Mouse (Mus musculus): ENCODE results near the gene Gpx4. TPM values are rescaled to one million over a fixed set of nuclear protein-coding genes. Genes with fewer than 3 reads are reported as not detected.
"Not testable (repeated sequence)": the region's sequence is repeated elsewhere in the genome, so short reads cannot be mapped to it uniquely, and the experiment has no call there.

The Gpx4 gene
- polyA plus RNA-seq, 1 experiment from 2014 or later, result 946 TPM

DNA sequence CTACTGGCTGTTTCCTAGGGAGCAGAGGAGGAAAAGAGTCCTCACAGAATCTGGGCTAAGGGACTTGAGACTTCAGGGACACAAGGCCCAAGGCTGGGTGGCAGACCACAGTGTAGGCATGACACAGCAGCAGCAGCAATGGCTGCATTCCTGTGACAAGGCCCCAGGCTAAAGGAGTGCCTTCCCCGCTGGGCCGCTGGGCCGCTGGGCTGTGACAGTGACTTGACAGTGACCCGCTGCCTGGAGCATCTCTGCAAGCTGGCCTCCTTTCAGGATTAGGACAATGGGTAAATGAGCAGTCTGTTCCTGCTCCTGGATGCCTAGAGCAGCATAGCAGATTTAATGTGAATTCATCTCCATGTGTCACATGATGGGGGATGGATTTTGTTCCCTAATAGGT is 2.9 kb upstream of the Gpx4 start:
- Histone ChIP-seq H3K4me2 (ENCODE audit: low read length) (no peak overlapping the region), H3K9ac (ENCODE audit: low read depth, low read length) (no peak overlapping the region), H3K27ac (peak overlapping the region; percentile 31; the same call in 1 of the 2 replicates), H3K4me3 (replicated peaks; ENCODE audit: low read depth, low read length) (no peak overlapping the region), H3K4me1 (replicated peaks; ENCODE audit: insufficient read depth, low read length) (no peaks in the 10 kb centered on the region), H3K27me3 (ENCODE audit: insufficient read depth, low read length) (no peaks in the 10 kb centered on the region), H3K36me3 (ENCODE audit: insufficient read depth, low read length) (no peaks in the 10 kb centered on the region), H3K9me3 (replicated peaks; ENCODE audit: low read length) (no peaks in the 10 kb centered on the region)
- TF ChIP-seq CTCF (IDR thresholded peaks at IDR 0.05; ENCODE audit: low read depth), result no peak
- no peak for ATAC-seq (replicated peaks; ENCODE audit: low FRiP score, low read depth)
- DNase-seq (ENCODE audit: low spot score), result no peak
- WGBS, result 54% methylated on average over 4 of the region's 4 CpGs

DNA sequence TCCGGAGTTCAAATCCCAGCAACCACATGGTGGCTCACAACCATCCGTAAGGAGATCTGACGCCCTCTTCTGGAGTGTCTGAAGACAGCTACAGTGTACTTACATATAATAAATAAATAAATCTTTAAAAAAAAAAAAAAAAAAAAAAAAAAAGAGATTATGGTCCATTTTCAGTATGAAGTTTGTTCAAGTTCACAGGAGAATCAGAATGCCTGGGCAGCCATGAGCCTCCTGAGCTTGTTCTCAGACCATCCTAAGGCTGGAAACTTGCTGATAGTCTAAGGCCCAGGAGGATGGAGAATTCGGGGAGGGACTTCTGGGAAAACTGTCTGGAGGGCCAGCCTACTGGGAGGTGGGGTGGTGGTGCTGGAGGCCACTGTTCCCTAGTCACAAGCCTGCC is 1.6 kb upstream of the Gpx4 start:
- not testable (repeated sequence) for DNase-seq (ENCODE audit: low spot score); H3K4me1 ChIP-seq (replicated peaks; ENCODE audit: insufficient read depth, low read length); H3K9ac ChIP-seq (ENCODE audit: low read depth, low read length); H3K4me3 ChIP-seq (replicated peaks; ENCODE audit: low read depth, low read length); H3K27ac ChIP-seq; ATAC-seq (replicated peaks; ENCODE audit: low FRiP score, low read depth); H3K27me3 ChIP-seq (ENCODE audit: insufficient read depth, low read length); H3K4me2 ChIP-seq (ENCODE audit: low read length); H3K36me3 ChIP-seq (ENCODE audit: insufficient read depth, low read length); H3K9me3 ChIP-seq (replicated peaks; ENCODE audit: low read length)
- whole genome bisulfite sequencing, result 82% methylated on average over 2 of the region's 4 CpGs

DNA sequence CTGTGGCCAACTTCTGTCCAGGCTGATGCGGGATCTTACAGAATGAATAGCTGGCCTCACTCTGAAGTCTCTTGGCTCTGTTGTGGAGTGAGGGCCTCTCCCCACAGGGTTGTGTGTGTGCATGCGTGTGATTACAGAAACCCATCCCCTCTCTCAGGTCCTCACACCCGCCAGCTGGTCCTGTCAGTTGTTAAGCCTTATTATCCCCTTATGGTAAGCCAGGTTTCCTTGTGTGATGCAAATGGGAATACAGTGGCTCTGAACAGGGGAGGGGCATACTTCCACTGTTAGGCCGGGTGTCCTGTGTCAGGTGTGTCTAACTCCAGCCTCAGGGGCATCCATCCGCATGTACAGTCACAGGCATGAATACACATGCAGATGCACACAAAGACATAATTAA is 1.2 kb upstream of the Gpx4 start:
- no peak for DNase-seq (ENCODE audit: low spot score)
- no peak overlapping the region for H3K9ac ChIP-seq (ENCODE audit: low read depth, low read length)
- 0 out of 2 replicates have a peak, but pooled peaks cover 3% of the 10 kb centered on the region for H3K4me1 ChIP-seq (replicated peaks; ENCODE audit: insufficient read depth, low read length)
- H3K4me3 ChIP-seq (replicated peaks; ENCODE audit: low read depth, low read length), result no peak overlapping the region
- H3K9me3 ChIP-seq (replicated peaks; ENCODE audit: low read length), result no peaks in the 10 kb centered on the region
- no peak overlapping the region for H3K4me2 ChIP-seq (ENCODE audit: low read length)
- ATAC-seq (replicated peaks; ENCODE audit: low FRiP score, low read depth), result no peak
- no peak overlapping the region for H3K27ac ChIP-seq
- H3K27me3 ChIP-seq (ENCODE audit: insufficient read depth, low read length), result no peaks in the 10 kb centered on the region
- H3K36me3 ChIP-seq (ENCODE audit: insufficient read depth, low read length), result no peaks in the 10 kb centered on the region
- no peak for TF ChIP-seq CTCF (IDR thresholded peaks at IDR 0.05; ENCODE audit: low read depth)
- WGBS, result 78% methylated on average over 5 of the region's 5 CpGs

DNA sequence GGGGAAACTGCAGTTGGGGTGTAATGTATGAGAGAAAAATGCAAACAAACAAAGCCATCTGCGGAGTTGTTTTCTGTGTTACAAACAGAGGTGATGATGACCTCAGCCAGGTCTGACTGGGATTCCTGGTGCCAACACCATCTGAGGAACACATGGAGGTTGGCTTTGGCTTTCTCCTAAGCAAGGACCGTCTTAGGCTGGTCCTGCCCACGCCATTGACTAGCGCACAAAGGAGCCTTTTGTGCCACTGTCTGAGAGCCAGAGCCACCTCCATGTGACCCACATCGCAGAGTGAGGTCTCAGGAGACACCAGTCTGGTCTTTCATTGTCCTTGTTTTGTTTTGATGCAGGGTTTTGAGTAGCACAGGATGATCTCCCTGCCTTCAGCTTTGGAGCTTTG is 1.4 kb downstream of the Gpx4 start:
- ATAC-seq (replicated peaks; ENCODE audit: low FRiP score, low read depth) (no peak), DNase-seq (ENCODE audit: low spot score) (no peak)
- Histone ChIP-seq H3K4me3 (replicated peaks; ENCODE audit: low read depth, low read length) (no peak overlapping the region), H3K4me2 (ENCODE audit: low read length) (no peak overlapping the region), H3K36me3 (ENCODE audit: insufficient read depth, low read length) (no peaks in the 10 kb centered on the region), H3K27me3 (ENCODE audit: insufficient read depth, low read length) (no peaks in the 10 kb centered on the region), H3K27ac (peak overlapping the region; percentile 58; the same call in 1 of the 2 replicates), H3K4me1 (replicated peaks; ENCODE audit: insufficient read depth, low read length) (0 out of 2 replicates have a peak, but pooled peaks cover 17% of the 10 kb centered on the region), H3K9ac (ENCODE audit: low read depth, low read length) (no peak overlapping the region), H3K9me3 (replicated peaks; ENCODE audit: low read length) (no peaks in the 10 kb centered on the region)
- 47% methylated on average over 5 of the region's 5 CpGs for WGBS
- no peak for TF ChIP-seq CTCF (IDR thresholded peaks at IDR 0.05; ENCODE audit: low read depth)

DNA sequence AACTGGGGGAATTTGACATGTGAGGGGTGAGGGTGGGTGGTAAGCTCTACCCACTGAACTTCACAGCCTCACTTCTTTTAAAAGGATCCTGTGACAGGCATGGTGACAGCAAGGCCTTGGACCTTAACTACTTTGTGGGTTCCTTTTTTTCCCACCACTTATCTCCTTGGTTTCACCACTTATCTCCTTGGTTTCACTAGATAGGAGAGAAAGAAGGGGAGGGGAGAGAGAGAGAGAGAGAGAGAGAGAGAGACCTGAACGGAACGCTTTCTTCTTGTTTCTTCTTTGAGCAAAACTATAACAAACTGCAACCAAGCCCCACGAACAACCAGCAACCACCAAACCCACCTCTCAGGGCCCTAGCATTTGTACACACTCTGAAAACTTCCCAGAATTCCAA is 1.9 kb downstream of the Gpx4 start:
- Histone ChIP-seq H3K4me1 (replicated peaks; ENCODE audit: insufficient read depth, low read length) (0 out of 2 replicates have a peak, but pooled peaks cover 17% of the 10 kb centered on the region), H3K36me3 (ENCODE audit: insufficient read depth, low read length) (no peaks in the 10 kb centered on the region), H3K9ac (ENCODE audit: low read depth, low read length) (no peak overlapping the region), H3K27ac (peak overlapping the region; percentile 58; the same call in 1 of the 2 replicates), H3K9me3 (replicated peaks; ENCODE audit: low read length) (no peaks in the 10 kb centered on the region), H3K27me3 (ENCODE audit: insufficient read depth, low read length) (no peaks in the 10 kb centered on the region), H3K4me2 (ENCODE audit: low read length) (no peak overlapping the region), H3K4me3 (replicated peaks; ENCODE audit: low read depth, low read length) (no peak overlapping the region)
- no peak for TF ChIP-seq CTCF (IDR thresholded peaks at IDR 0.05; ENCODE audit: low read depth)
- WGBS, result 81% methylated on average over 3 of the region's 3 CpGs
- no peak for DNase-seq (ENCODE audit: low spot score)
- ATAC-seq (replicated peaks; ENCODE audit: low FRiP score, low read depth), result no peak

DNA sequence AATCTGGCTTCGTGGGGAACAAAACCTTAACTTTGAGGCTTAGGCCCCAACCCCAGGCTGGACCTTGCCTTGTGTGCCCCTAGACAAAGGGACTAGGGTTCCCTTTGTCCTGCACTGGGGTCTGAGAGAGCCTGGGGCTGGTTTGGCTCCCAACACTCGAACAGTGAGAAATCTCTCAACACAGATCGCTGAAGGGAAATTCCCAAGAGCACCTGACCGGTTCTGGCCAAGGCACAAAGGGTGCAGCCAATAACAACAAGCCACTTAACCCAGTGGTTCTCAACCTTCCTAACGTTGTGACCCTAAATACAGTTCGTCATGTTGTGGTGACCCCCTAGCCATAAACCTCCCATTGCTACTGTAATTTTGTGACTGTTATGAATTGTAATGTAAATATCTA is 3.3 kb downstream of the Gpx4 start:
- H3K9me3 ChIP-seq (replicated peaks; ENCODE audit: low read length), result no peaks in the 10 kb centered on the region
- no peak for DNase-seq (ENCODE audit: low spot score)
- H3K4me3 ChIP-seq (replicated peaks; ENCODE audit: low read depth, low read length), result no peak overlapping the region
- peaks cover 19% of the 10 kb centered on the region for H3K4me1 ChIP-seq (replicated peaks; ENCODE audit: insufficient read depth, low read length)
- no peaks in the 10 kb centered on the region for H3K36me3 ChIP-seq (ENCODE audit: insufficient read depth, low read length)
- no peak overlapping the region for H3K4me2 ChIP-seq (ENCODE audit: low read length)
- no peak for ATAC-seq (replicated peaks; ENCODE audit: low FRiP score, low read depth)
- no peak for TF ChIP-seq CTCF (IDR thresholded peaks at IDR 0.05; ENCODE audit: low read depth)
- 39% methylated on average over 6 of the region's 6 CpGs for WGBS
- no peaks in the 10 kb centered on the region for H3K27me3 ChIP-seq (ENCODE audit: insufficient read depth, low read length)
- no peak overlapping the region for H3K9ac ChIP-seq (ENCODE audit: low read depth, low read length)
- H3K27ac ChIP-seq, result peak overlapping the region; percentile 88; the same call in 1 of the 2 replicates

All from kidney, postnatal 0 days (tissue).